Mouse (Mus musculus) lung, postnatal 0 days (tissue): ENCODE measurements around the gene Tbc1d1.

ENCODE experiments used
- CTCF ChIP-seq: IDR thresholded peaks from 2 replicates; pipeline ENCODE4 v1.5.1; 2016; ENCODE audit warnings: antibody characterized with exemption, mild to moderate bottlenecking
- EP300 ChIP-seq: IDR thresholded peaks from 2 replicates; pipeline ENCODE4 v1.6.1; 2016; ENCODE audit warnings: antibody characterized with exemption, mild to moderate bottlenecking, control low read depth

DNA sequence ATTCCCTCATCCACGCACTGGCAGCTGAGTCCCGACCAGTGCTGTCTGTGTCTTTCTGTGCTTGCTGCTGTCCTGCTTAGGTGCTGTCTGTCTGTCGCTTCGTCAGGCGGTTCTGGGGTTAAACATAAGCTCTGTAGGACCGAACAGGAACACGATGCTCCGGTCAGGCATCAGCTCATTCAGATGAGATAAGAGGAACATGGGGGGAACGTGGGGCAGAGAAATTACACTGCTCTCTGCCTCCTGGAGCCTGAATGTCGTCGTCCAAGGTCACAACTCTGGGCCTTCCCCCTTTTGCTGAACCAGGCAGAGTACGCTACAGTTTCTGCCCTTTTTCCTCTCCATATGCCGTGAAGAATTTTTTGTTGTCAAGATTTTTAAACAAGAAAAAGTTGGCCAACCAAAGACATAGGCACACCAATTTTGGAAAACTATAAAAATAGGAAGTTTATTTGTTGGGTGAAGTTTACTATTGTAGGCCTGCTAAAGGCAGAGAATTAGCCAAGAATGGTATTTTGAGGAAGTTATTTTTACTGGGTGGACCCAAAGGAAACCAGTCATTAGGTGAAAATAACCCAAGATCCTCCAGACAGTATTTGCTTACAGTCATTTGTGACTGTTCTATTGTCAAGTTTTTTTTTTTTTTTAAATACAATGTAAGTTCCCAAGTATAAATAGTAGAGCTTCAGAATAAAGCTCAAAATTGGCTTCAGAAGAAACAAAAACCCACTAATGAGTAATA, 85.0 kb downstream of the Tbc1d1 start:
- TF ChIP-seq EP300 (no peak), CTCF (no peak)
